Mouse (Mus musculus) CH12.LX (cell line): ENCODE measurements around the gene Cela1. TPM values are rescaled to one million over a fixed set of nuclear protein-coding genes. Genes with fewer than 3 reads are reported as not detected.

ENCODE experiments used
- DNase-seq: peaks from one replicate; pipeline ENCODE4 v3.0.0-alpha.2; 2013; ENCODE audit errors: extremely low read depth
- H3K27ac ChIP-seq: 2 replicates; pipeline ENCODE4 v1.5.1; 2012; ENCODE audit warnings: low read depth, mild to moderate bottlenecking, control low read depth, moderate library complexity; ENCODE audit not compliant: insufficient read depth
- H3K27me3 ChIP-seq: replicated peaks from 2 replicates; pipeline ENCODE3; 2012; ENCODE audit warnings: inconsistent platforms
- H3K36me3 ChIP-seq, 2 experiments: replicated peaks in 1 of 2; 2 replicates each; pipeline versions ENCODE3 to v1.6.1; 2012; ENCODE audit warnings: inconsistent platforms in 1 of 2, low read length in 1 of 2, mild to moderate bottlenecking in 1 of 2, mixed read lengths in 1 of 2, moderate library complexity in 1 of 2; ENCODE audit not compliant: control insufficient read depth in 1 of 2, insufficient read depth in 1 of 2
- H3K4me1 ChIP-seq, 2 experiments: 2 replicates each; pipeline ENCODE4 v1.6.1; 2012; ENCODE audit warnings: inconsistent platforms in 1 of 2, moderate library complexity in 1 of 2; ENCODE audit not compliant: insufficient read depth in 2 of 2, control insufficient read depth in 1 of 2
- H3K4me2 ChIP-seq: 2 replicates; pipeline ENCODE4 v1.6.1; 2012; ENCODE audit warnings: low read depth, mild to moderate bottlenecking, control low read depth; ENCODE audit not compliant: poor library complexity, insufficient read depth, severe bottlenecking
- H3K4me3 ChIP-seq, 3 experiments: fragments of 150-350 bp in 1 of 3; sonication (generic) in 1 of 3; replicated peaks in 1 of 3; 2 replicates each; pipeline versions ENCODE3 to v1.5.1; 2011 to 2012; ENCODE audit warnings: low read depth in 2 of 3, low read length in 2 of 3, mild to moderate bottlenecking in 2 of 3, moderate library complexity in 2 of 3, control low read depth in 1 of 3, improper control_type of control experiment in 1 of 3, inconsistent platforms in 1 of 3, mixed read lengths in 1 of 3; ENCODE audit not compliant: poor library complexity in 1 of 3
- H3K79me2 ChIP-seq: replicated peaks from 2 replicates; pipeline ENCODE4 v1.6.1; 2012; ENCODE audit warnings: mild to moderate bottlenecking, moderate library complexity; ENCODE audit not compliant: control insufficient read depth, poor library complexity, insufficient read depth, severe bottlenecking; ENCODE audit errors: extremely low read depth
- H3K9ac ChIP-seq: 2 replicates; pipeline ENCODE4 v1.6.1; 2012; ENCODE audit warnings: low read depth, mild to moderate bottlenecking, control low read depth, moderate library complexity; ENCODE audit not compliant: insufficient read depth
- H3K9me3 ChIP-seq: replicated peaks from 2 replicates; pipeline ENCODE3; 2012; ENCODE audit warnings: low read length, inconsistent platforms, mixed read lengths
- BHLHE40 ChIP-seq: IDR thresholded peaks from 2 replicates; pipeline ENCODE4 v1.6.1; 2011; ENCODE audit warnings: mild to moderate bottlenecking, low read depth, low read length, improper control_type of control experiment
- CTCF ChIP-seq, 2 experiments: IDR thresholded peaks in 1 of 2; conservative IDR thresholded peaks in 1 of 2; 2 replicates each; pipeline ENCODE4 v1.5.1; 2011 to 2012; ENCODE audit warnings: low read depth in 2 of 2, low read length in 2 of 2, improper control_type of control experiment in 1 of 2, inconsistent platforms in 1 of 2, mild to moderate bottlenecking in 1 of 2, moderate library complexity in 1 of 2
- HCFC1 ChIP-seq: IDR thresholded peaks from 2 replicates; pipeline ENCODE4 v1.6.1; 2012; ENCODE audit warnings: low read depth, mild to moderate bottlenecking, inconsistent platforms, low read length, improper control_type of control experiment
- IRF4 ChIP-seq: IDR thresholded peaks from 2 replicates; pipeline ENCODE4 v1.6.1; 2014; ENCODE audit warnings: low read depth, mild to moderate bottlenecking, inconsistent platforms, low read length, improper control_type of control experiment
- JUN ChIP-seq: IDR thresholded peaks from 2 replicates; pipeline ENCODE4 v1.6.1; 2011; ENCODE audit warnings: low read depth, mild to moderate bottlenecking, low read length, improper control_type of control experiment, moderate library complexity; ENCODE audit not compliant: insufficient read depth
- MAX ChIP-seq: IDR thresholded peaks from 2 replicates; pipeline ENCODE4 v1.6.1; 2011; ENCODE audit warnings: low read length, improper control_type of control experiment
- MAZ ChIP-seq: IDR thresholded peaks from 2 replicates; pipeline ENCODE4 v1.6.1; 2012; ENCODE audit warnings: low read depth, mild to moderate bottlenecking, inconsistent platforms, low read length, improper control_type of control experiment, moderate library complexity
- MEF2A ChIP-seq: IDR thresholded peaks from 2 replicates; pipeline ENCODE4 v1.6.1; 2014; ENCODE audit warnings: low read depth, mild to moderate bottlenecking, inconsistent platforms, low read length, improper control_type of control experiment, borderline replicate concordance
- MXI1 ChIP-seq: IDR thresholded peaks from 2 replicates; pipeline ENCODE4 v1.6.1; 2011; ENCODE audit warnings: mild to moderate bottlenecking, low read depth, low read length, improper control_type of control experiment
- MYC ChIP-seq: IDR thresholded peaks from 2 replicates; pipeline ENCODE4 v1.6.1; 2011; ENCODE audit warnings: low read depth, mild to moderate bottlenecking, improper control_type of control experiment, low read length
- POLR2AphosphoS2 ChIP-seq: IDR thresholded peaks from 2 replicates; pipeline ENCODE4 v1.6.1; 2011; ENCODE audit warnings: low read depth, low read length, improper control_type of control experiment
- RAD21 ChIP-seq: IDR thresholded peaks from 2 replicates; pipeline ENCODE4 v1.6.1; 2011; ENCODE audit warnings: low read depth, mild to moderate bottlenecking, low read length, improper control_type of control experiment, moderate library complexity
- SIN3A ChIP-seq: IDR thresholded peaks from 2 replicates; pipeline ENCODE4 v1.6.1; 2012; ENCODE audit warnings: low read length, improper control_type of control experiment, inconsistent platforms
- SMC3 ChIP-seq: IDR thresholded peaks from 2 replicates; pipeline ENCODE4 v1.6.1; 2011; ENCODE audit warnings: low read depth, low read length, improper control_type of control experiment
- TBP ChIP-seq: conservative IDR thresholded peaks from 2 replicates; pipeline ENCODE4 v1.6.1; 2011; ENCODE audit warnings: low read depth, low read length, improper control_type of control experiment
- TCF12 ChIP-seq: IDR thresholded peaks from 2 replicates; pipeline ENCODE4 v1.6.1; 2014; ENCODE audit warnings: low read depth, mild to moderate bottlenecking, inconsistent platforms, low read length, improper control_type of control experiment
- USF1 ChIP-seq: IDR thresholded peaks from 2 replicates; pipeline ENCODE4 v1.6.1; 2014; ENCODE audit warnings: low read depth, mild to moderate bottlenecking, inconsistent platforms, low read length, improper control_type of control experiment
- USF2 ChIP-seq: conservative IDR thresholded peaks from 2 replicates; pipeline ENCODE4 v1.6.1; 2011; ENCODE audit warnings: low read depth, low read length, improper control_type of control experiment
- ZC3H11A ChIP-seq: IDR thresholded peaks from 2 replicates; pipeline ENCODE4 v1.6.1; 2012; ENCODE audit warnings: low read depth, mild to moderate bottlenecking, inconsistent platforms, low read length, improper control_type of control experiment
- ZNF384 ChIP-seq: IDR thresholded peaks from 2 replicates; pipeline ENCODE4 v1.6.1; 2012; ENCODE audit warnings: low read depth, low read length, improper control_type of control experiment, inconsistent platforms
- dilution Hi-C: fragments of 300-500 bp; cut with MboI; formaldehyde crosslinking; loops from 2 replicates; pipeline ENCODE4 v1.14.3; 2020; ENCODE audit warnings: low sequenced_read_pairs; ENCODE audit not compliant: extremely low pct_unique_long_range_greater_than_20kb, extremely low pct_ligation_motif_present
- in situ Hi-C: fragments of 300-500 bp; cut with MboI; formaldehyde crosslinking; loops from 3 replicates; pipeline ENCODE4 v1.14.3; 2019; ENCODE audit warnings: low sequenced_read_pairs, low pct_ligation_motif_present, low pct_unique_long_range_greater_than_20kb, mixed read lengths
- polyA plus RNA-seq: library from polyadenylated mRNA; unstranded; fragments of >175 nt; gene quantifications from 2 replicates; pipeline ENCODE4 v1.2.1, GENCODE M21; 2012; ENCODE audit warnings: low read depth; ENCODE audit not compliant: insufficient read length
- total RNA-seq, 2 experiments: library from RNA; depleted of rRNA; stranded (reverse); fragments of 300-350 nt in 1 of 2; fragments of >200 nt in 1 of 2; gene quantifications; 2 replicates each; pipeline ENCODE4 v1.2.3; 2012 to 2014

The Cela1 gene
- total and polyA plus RNA-seq, 3 experiments, result 1.3 to 4.8 (median 3.3) TPM

DNA sequence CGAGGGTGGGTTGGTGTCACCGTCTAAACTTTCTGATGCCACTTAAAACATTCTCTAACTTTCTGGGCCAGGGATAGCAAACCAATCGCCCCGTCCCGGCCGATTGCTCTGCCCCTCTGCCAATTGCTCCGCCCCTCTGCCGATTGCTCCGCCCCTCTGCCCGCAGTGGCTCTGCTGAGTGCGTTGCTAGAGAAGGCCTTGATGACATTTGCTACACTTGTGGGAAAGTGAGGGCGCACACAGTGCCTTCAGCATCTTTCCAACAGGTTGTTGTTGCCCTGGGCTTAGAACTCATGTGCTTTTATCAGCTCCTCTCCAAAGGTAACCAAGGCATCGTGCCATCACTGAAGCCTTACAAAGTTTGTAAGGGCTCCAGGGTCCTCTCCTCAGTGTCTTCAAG lies 2.5 kb downstream of the Cela1 start:
- no peaks in the 10 kb centered on the region for H3K27me3 ChIP-seq
- no peak overlapping the region for H3K27ac ChIP-seq
- no peak overlapping the region for H3K4me3 ChIP-seq
- H3K4me1 ChIP-seq, result peaks cover 8 to 20% of the 10 kb centered on the region in 2 experiments
- DNase-seq, result no peak
- no peaks in the 10 kb centered on the region for H3K79me2 ChIP-seq
- H3K36me3 ChIP-seq, result peaks cover 0 to 2% of the 10 kb centered on the region in 2 experiments
- dilution Hi-C loops (no loop called here), in situ Hi-C loops (no loop called here)
- H3K4me2 ChIP-seq, result no peak overlapping the region
- no peak overlapping the region for H3K9ac ChIP-seq
- peaks cover 12% of the 10 kb centered on the region for H3K9me3 ChIP-seq
- no peak for TF ChIP-seq SMC3
- TF ChIP-seq JUN, result no peak
- no peak for TF ChIP-seq USF1
- TF ChIP-seq HCFC1, result no peak
- TF ChIP-seq USF2, result no peak

DNA sequence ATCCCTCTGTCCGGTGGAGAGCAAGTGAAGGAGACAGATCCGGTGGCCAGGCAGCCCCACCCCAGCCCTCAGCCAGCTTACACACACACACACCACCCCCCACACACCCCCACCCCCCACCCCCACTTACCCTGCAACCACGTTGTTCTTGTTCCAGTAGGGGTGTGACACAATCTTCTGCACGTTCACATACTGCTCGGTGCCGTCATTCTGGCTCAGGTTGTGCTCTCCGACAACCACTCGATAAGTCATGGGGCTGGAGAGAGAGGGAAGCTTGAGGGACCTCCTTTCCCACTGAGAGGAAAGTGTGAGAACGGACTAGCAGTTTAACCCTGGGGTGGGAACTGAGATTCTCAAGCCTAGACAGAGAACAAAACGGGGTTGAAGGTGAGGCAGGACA lies 3.3 kb downstream of the Cela1 start:
- TF ChIP-seq MXI1 (no peak), TBP (no peak), MEF2A (no peak)
- Histone ChIP-seq H3K36me3 (peaks cover 0 to 2% of the 10 kb centered on the region in 2 experiments), H3K4me3 (no peak overlapping the region), H3K79me2 (no peaks in the 10 kb centered on the region), H3K4me1 (peaks cover 8 to 20% of the 10 kb centered on the region in 2 experiments), H3K9ac (no peak overlapping the region), H3K27ac (no peak overlapping the region), H3K9me3 (peaks cover 4% of the 10 kb centered on the region), H3K27me3 (no peaks in the 10 kb centered on the region), H3K4me2 (no peak overlapping the region)
- dilution Hi-C loops, result no loop called here
- no peak for DNase-seq
- in situ Hi-C loops, result no loop called here

DNA sequence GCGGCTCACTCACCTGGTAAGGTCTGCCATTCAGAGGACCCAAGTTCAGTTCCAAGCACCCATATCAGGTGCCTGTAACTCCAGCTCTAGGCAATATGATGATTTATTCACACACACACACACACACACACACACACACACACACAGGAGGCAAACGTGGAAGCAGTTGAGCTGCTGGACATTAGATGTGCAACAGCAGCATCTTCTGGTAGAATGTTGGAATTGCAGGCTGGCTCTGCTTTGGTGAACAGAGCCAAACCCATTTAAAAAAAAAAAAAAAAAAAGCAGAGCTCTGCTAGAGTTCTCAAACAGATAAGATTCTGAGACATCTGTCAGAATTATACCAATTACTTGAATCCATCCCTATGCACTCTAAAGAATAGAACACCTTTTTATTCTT lies 4.7 kb downstream of the Cela1 start:
- in situ Hi-C loops (no loop called here), dilution Hi-C loops (no loop called here)
- Histone ChIP-seq H3K4me3 (no peak overlapping the region), H3K36me3 (peaks cover 0 to 2% of the 10 kb centered on the region in 2 experiments), H3K79me2 (no peaks in the 10 kb centered on the region), H3K27me3 (no peaks in the 10 kb centered on the region), H3K4me1 (peaks cover 8 to 19% of the 10 kb centered on the region in 2 experiments), H3K9ac (no peak overlapping the region), H3K27ac (no peak overlapping the region), H3K4me2 (no peak overlapping the region), H3K9me3 (no peaks in the 10 kb centered on the region)
- DNase-seq, result peak; percentile 94
- TF ChIP-seq MAZ (0 out of 2 replicates have a peak, but pooled peaks have one; percentile 44), MYC (peak; percentile 71; the same call in 1 of the 2 replicates), MEF2A (0 out of 2 replicates have a peak, but pooled peaks have one; percentile 18), IRF4 (0 out of 2 replicates have a peak, but pooled peaks have one; percentile 44), POLR2AphosphoS2 (no peak), CTCF (conservative IDR thresholded peaks at IDR 0.05 in 1 of 2, IDR thresholded peaks at IDR 0.05 in 1 of 2; ENCODE audit: low read depth in 2 of 2, low read length in 2 of 2) (peak; percentile 98 to 99), MAX (no peak), TCF12 (no peak), SIN3A (0 out of 2 replicates have a peak, but pooled peaks have one; percentile 59), ZC3H11A (peak; percentile 79), ZNF384 (peak; percentile 99), RAD21 (peak; percentile 98), SMC3 (peak; percentile 92), BHLHE40 (peak; percentile 27; the same call in 1 of the 2 replicates)
